Mouse (Mus musculus) lung, postnatal 0 days (tissue): ENCODE measurements around the gene Rpap3. TPM values are rescaled to one million over a fixed set of nuclear protein-coding genes. Genes with fewer than 3 reads are reported as not detected.

Experiments used
- ATAC-seq: fragments of 200-750 bp; cut with Nextera tagmentation; 2 replicates; pipeline ENCODE4 v1.8.0; 2017; ENCODE audit warnings: moderate library complexity
- DNase-seq: peaks from one replicate; pipeline ENCODE4 v3.0.0-alpha.2; 2016; ENCODE audit warnings: low spot score
- H3K27ac ChIP-seq: fragments of 300-500 bp; sonication (generic); 2 replicates; pipeline ENCODE4 v1.5.1; 2014; ENCODE audit warnings: antibody characterized with exemption, mild to moderate bottlenecking, low read length, mixed read lengths
- H3K27me3 ChIP-seq: fragments of 300-500 bp; sonication (generic); replicated peaks from 2 replicates; pipeline ENCODE4 v1.6.1; 2014; ENCODE audit warnings: low read length, mixed read lengths; ENCODE audit not compliant: insufficient read depth
- H3K36me3 ChIP-seq: fragments of 300-500 bp; sonication (generic); 2 replicates; pipeline ENCODE4 v1.6.1; 2014; ENCODE audit warnings: low read length, mixed read lengths; ENCODE audit not compliant: insufficient read depth
- H3K4me1 ChIP-seq: fragments of 300-500 bp; sonication (generic); 2 replicates; pipeline ENCODE4 v1.6.1; 2014; ENCODE audit warnings: antibody characterized with exemption, low read depth, low read length, mixed read lengths; ENCODE audit not compliant: insufficient read depth
- H3K4me2 ChIP-seq: fragments of 300-500 bp; sonication (generic); replicated peaks from 2 replicates; pipeline ENCODE4 v1.6.1; 2014; ENCODE audit warnings: low read depth, mild to moderate bottlenecking, low read length, moderate library complexity, mixed read lengths
- H3K4me3 ChIP-seq: fragments of 300-500 bp; sonication (generic); 2 replicates; pipeline ENCODE4 v1.5.1; 2014; ENCODE audit warnings: low read depth, low read length
- H3K9ac ChIP-seq: fragments of 300-500 bp; sonication (generic); replicated peaks from 2 replicates; pipeline ENCODE4 v1.6.1; 2014; ENCODE audit warnings: low read depth, mild to moderate bottlenecking
- H3K9me3 ChIP-seq: fragments of 300-500 bp; sonication (generic); 2 replicates; pipeline ENCODE4 v1.6.1; 2016; ENCODE audit warnings: low read length, mixed read lengths
- CTCF ChIP-seq: IDR thresholded peaks from 2 replicates; pipeline ENCODE4 v1.5.1; 2016; ENCODE audit warnings: antibody characterized with exemption, mild to moderate bottlenecking
- EP300 ChIP-seq: IDR thresholded peaks from 2 replicates; pipeline ENCODE4 v1.6.1; 2016; ENCODE audit warnings: antibody characterized with exemption, mild to moderate bottlenecking, control low read depth
- WGBS: fragments of 180-500 bp; shearing (Covaris S2); extraction: QIAGEN DNeasy Blood & Tissue Kit; methylation state at CpG from one replicate; pipeline ENCODE4 v1.1.7; 2014; 5-methylcytosine and 5-hydroxymethylcytosine counted together
- polyA plus RNA-seq: library from polyadenylated mRNA; unstranded; fragments of >200 nt; fragmentation: Nextera tagmentation; extraction: Ambion mirVana; gene quantifications from 2 replicates; pipeline ENCODE4 v1.2.1, GENCODE M21; 2015

The Rpap3 gene
- 14.3 and 15.5 TPM in 2 replicates for polyA plus RNA-seq

DNA sequence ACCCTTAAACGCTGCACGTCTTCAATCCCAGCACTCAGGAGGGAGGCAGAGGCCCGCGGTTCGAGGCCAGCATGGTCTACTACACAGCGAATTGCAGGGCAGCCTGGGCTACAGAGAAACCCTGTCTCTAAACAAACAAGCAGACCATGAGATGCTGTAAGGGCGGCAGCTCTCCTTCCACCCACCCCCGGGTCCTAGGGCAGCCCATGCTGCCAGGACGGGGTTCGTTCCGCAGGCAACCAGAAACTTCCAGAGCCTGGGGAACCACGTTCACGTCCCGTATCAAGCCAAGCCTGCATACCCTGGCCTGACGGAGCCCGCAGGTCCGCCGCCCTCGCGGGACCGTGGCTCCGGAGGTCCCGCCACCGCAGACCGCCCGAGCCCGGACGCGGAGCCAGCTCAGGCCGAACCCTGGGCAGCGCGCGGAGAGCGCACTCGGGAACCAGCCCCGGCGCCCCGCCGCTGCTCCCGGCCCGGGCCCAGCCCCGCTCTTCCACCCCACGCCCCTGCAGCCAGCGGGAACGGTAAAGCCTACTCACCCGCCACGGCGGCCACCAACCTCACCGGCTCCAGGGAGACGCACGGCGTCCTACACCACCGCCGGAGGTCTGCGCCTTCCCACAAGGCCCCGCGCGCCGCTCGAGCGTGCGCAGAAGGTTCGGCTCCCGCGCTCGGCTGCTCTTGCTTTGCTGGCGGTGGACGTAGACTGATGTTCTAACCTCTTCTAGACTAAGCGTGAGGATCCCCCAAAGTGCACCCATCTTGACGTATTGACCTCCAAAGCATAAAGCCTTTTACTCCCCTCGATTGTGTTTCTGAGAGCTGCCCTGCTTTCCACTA lies at the start of gene Rpap3:
Rpap3 (minus strand) TSS at position 615 of the 840 bp plus-strand sequence.
- peak within 1 kb of the TSS; percentile 82 for H3K4me3 ChIP-seq
- DNase-seq = peak; percentile 86
- peak within 1 kb of the TSS; percentile 70 for H3K9ac ChIP-seq
- H3K27me3 ChIP-seq = no peaks in the 10 kb centered on the region
- 0 out of 2 replicates have a peak, but pooled peaks cover 5% of the 10 kb centered on the region for H3K36me3 ChIP-seq
- H3K27ac ChIP-seq = peak within 1 kb of the TSS; percentile 47
- peak within 1 kb of the TSS; percentile 84 for H3K4me2 ChIP-seq
- WGBS = under 1% methylated on average over 61 of the region's 71 CpGs
- H3K4me1 ChIP-seq = peaks cover 3% of the 10 kb centered on the region; the same call in 1 of the 2 replicates
- no peaks in the 10 kb centered on the region for H3K9me3 ChIP-seq
- peak; percentile 96 for ATAC-seq
- TF ChIP-seq EP300 = no peak
- TF ChIP-seq CTCF = no peak

DNA sequence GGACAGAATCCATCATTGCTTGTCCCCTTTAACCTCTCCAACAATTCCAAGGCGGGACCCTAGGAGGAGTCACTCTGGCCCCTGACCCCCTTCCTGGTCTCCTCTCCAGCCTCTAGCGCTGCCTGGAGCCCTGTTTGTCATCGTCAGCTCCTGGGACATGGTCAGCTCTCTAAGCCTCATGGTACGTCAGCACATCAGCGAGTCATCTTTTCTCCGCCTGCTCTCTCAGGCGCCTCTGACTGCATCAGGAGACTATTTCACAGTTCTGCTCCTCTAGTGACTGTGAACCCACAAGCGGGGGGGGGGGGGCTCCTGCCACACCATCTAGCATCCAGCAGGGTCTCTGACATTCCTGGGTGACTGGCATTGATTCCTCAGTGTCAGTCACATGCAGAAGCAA lies 49.7 kb upstream of the Rpap3 start:
- DNase-seq = no peak
- peaks cover 15% of the 10 kb centered on the region; the same call in 1 of the 2 replicates for H3K36me3 ChIP-seq
- H3K27ac ChIP-seq = no peak overlapping the region
- H3K27me3 ChIP-seq = no peaks in the 10 kb centered on the region
- no peak overlapping the region for H3K4me3 ChIP-seq
- no peak for TF ChIP-seq CTCF
- TF ChIP-seq EP300 = no peak
- no peak for ATAC-seq
- 57% methylated on average over 8 of the region's 8 CpGs for WGBS
- no peak overlapping the region for H3K4me2 ChIP-seq
- no peaks in the 10 kb centered on the region for H3K9me3 ChIP-seq
- peaks cover 3% of the 10 kb centered on the region; the same call in 1 of the 2 replicates for H3K4me1 ChIP-seq
- H3K9ac ChIP-seq = no peak overlapping the region

DNA sequence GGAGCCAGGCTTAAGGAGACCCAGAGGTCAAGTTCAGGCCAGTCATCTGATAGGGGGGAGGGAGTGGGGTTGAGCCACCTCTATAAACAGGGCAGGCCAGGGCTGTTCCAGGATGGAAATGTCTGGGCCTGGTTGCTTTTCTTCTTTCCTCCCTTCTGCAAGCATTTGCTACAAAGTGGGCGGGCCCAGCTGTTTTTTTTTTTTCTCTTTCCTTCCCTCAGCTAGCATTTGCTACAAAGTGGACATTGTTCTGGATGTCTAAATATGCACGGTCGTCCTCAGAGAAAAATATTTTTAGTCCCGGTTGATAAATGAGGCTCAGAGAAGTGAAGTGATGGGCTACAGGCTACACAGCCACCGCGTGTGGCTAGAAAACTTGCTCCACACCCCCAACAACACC lies 48.9 kb upstream of the Rpap3 start:
- 29% methylated on average over 6 of the region's 6 CpGs for WGBS
- Histone ChIP-seq H3K4me2 (no peak overlapping the region), H3K27me3 (no peaks in the 10 kb centered on the region), H3K9ac (no peak overlapping the region), H3K9me3 (no peaks in the 10 kb centered on the region), H3K36me3 (peaks cover 13% of the 10 kb centered on the region; the same call in 1 of the 2 replicates), H3K4me3 (no peak overlapping the region), H3K4me1 (peaks cover 3% of the 10 kb centered on the region; the same call in 1 of the 2 replicates), H3K27ac (no peak overlapping the region)
- TF ChIP-seq EP300 (no peak), CTCF (no peak)
- no peak for DNase-seq
- ATAC-seq = no peak

DNA sequence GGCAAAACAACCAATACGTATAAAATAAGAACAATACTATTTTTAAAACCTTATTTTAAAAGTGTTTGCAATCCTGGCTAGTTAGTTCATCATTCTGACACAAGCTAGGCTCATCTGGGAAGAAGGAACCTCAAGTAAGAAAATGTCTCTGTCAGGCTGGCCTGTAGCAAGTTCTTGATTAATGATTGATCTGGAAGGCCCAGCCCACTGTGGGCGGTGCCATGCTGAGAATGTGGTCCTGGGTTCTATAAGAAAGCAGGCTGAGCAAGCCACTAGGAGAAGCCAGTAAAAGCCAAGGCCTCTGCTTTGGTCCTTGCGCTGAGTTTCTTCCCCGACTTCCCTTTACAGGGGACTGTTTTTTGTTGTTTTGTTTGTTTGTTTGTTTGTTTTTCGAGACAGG lies 46.9 kb upstream of the Rpap3 start:
- H3K4me2 ChIP-seq = no peak overlapping the region
- no peak overlapping the region for H3K4me3 ChIP-seq
- 86% methylated on average over 5 of the region's 5 CpGs for WGBS
- no peaks in the 10 kb centered on the region for H3K9me3 ChIP-seq
- H3K27ac ChIP-seq = no peak overlapping the region
- ATAC-seq = no peak
- H3K27me3 ChIP-seq = no peaks in the 10 kb centered on the region
- 0 out of 2 replicates have a peak, but pooled peaks cover under 1% of the 10 kb centered on the region for H3K36me3 ChIP-seq
- no peak for DNase-seq
- no peak overlapping the region for H3K9ac ChIP-seq
- H3K4me1 ChIP-seq = peaks cover 3% of the 10 kb centered on the region; the same call in 1 of the 2 replicates
- TF ChIP-seq EP300 (no peak), CTCF (no peak)

DNA sequence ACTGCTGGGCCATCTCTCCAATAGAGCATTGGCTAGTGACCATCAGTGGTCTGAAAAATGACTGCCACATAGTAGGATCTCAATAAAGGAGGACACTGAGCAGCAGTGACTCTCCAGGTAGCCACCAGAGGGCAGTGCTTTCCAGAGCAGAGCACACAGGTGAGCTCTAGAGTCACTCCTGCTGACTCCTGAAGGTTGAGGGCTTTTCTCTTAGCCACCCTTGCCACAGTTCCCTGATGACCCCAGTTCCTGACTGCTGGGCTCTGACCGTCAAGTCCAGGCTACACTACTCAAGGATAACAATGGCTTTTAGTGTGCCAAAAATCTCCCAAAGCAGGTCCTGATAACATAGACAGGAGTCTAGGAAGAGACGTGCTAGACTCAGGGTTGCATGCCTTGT lies 46.1 kb upstream of the Rpap3 start:
- Histone ChIP-seq H3K27me3 (no peaks in the 10 kb centered on the region), H3K36me3 (no peaks in the 10 kb centered on the region), H3K9me3 (no peaks in the 10 kb centered on the region), H3K4me2 (no peak overlapping the region), H3K4me3 (no peak overlapping the region), H3K27ac (no peak overlapping the region), H3K4me1 (peaks cover 3% of the 10 kb centered on the region; the same call in 1 of the 2 replicates), H3K9ac (no peak overlapping the region)
- 65% methylated on average over 2 of the region's 2 CpGs for WGBS
- no peak for TF ChIP-seq EP300
- peak; percentile 74 for TF ChIP-seq CTCF
- ATAC-seq = no peak
- DNase-seq = peak; percentile 43

DNA sequence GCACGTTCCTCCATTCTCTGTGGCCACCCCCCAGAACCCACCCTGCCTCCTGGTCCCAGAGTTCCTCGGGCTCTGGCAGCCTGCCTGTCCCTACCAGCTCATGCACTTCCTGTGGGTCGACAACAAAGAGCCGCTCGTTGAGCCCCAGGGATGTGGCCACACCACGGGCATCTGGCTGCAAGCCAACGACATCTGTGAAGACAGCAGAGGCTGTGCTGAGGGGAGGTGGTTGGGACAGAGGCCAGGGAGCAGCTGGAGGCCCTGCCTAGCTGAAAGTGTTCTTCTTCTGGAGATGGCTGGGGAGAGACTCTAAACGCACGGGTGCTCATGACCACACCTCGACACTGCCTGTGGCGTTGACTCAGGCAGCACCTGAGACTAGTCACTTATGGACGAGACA lies 45.1 kb upstream of the Rpap3 start:
- TF ChIP-seq EP300 (peak; percentile 56; the same call in 1 of the 2 replicates), CTCF (no peak)
- Histone ChIP-seq H3K9me3 (no peaks in the 10 kb centered on the region), H3K4me1 (peaks cover 3% of the 10 kb centered on the region; the same call in 1 of the 2 replicates), H3K36me3 (no peaks in the 10 kb centered on the region), H3K27me3 (no peaks in the 10 kb centered on the region), H3K9ac (no peak overlapping the region), H3K4me3 (no peak overlapping the region), H3K27ac (peak overlapping the region; percentile 51; the same call in 1 of the 2 replicates), H3K4me2 (no peak overlapping the region; the same call in 1 of the 2 replicates)
- ATAC-seq (peak; percentile 95), DNase-seq (peak; percentile 90)
- WGBS = 2% methylated on average over 12 of the region's 12 CpGs
